Mouse (Mus musculus) heart, embryonic 11.5 days (tissue): Measurements from ENCODE around the gene Art4. TPM values are rescaled to one million over a fixed set of nuclear protein-coding genes. Genes with fewer than 3 reads are reported as not detected.

Source experiments
- ATAC-seq: fragments of 200-750 bp; cut with Nextera tagmentation; replicated peaks from 2 replicates; pipeline ENCODE4 v1.8.0; 2017; ENCODE audit warnings: moderate library complexity; ENCODE audit not compliant: insufficient number of reproducible peaks, low FRiP score, low TSS enrichment
- H3K27ac ChIP-seq: fragments of 300-500 bp; sonication (generic); 2 replicates; pipeline ENCODE4 v1.5.1; 2014; ENCODE audit warnings: mild to moderate bottlenecking, low read depth, low read length
- H3K27me3 ChIP-seq: fragments of 300-500 bp; sonication (generic); 2 replicates; pipeline ENCODE4 v1.6.1; 2014; ENCODE audit warnings: mild to moderate bottlenecking, low read length, mixed read lengths; ENCODE audit not compliant: control insufficient read depth, insufficient read depth
- H3K36me3 ChIP-seq: fragments of 300-500 bp; sonication (generic); 2 replicates; pipeline ENCODE4 v1.6.1; 2014; ENCODE audit warnings: mild to moderate bottlenecking, low read length, moderate library complexity, mixed read lengths; ENCODE audit not compliant: control insufficient read depth, insufficient read depth
- H3K4me1 ChIP-seq: fragments of 300-500 bp; sonication (generic); 2 replicates; pipeline ENCODE4 v1.6.1; 2014; ENCODE audit warnings: low read length; ENCODE audit not compliant: control insufficient read depth, insufficient read depth
- H3K4me2 ChIP-seq: fragments of 300-500 bp; sonication (generic); 2 replicates; pipeline ENCODE4 v1.6.1; 2014; ENCODE audit warnings: mild to moderate bottlenecking, moderate library complexity
- H3K4me3 ChIP-seq: fragments of 300-500 bp; sonication (generic); 2 replicates; pipeline ENCODE4 v1.5.1; 2014; ENCODE audit warnings: low read depth, low read length
- H3K9ac ChIP-seq: fragments of 300-500 bp; sonication (generic); 2 replicates; pipeline ENCODE4 v1.6.1; 2014; ENCODE audit warnings: mild to moderate bottlenecking, low read depth, low read length, moderate library complexity
- H3K9me3 ChIP-seq: fragments of 300-500 bp; sonication (generic); replicated peaks from 2 replicates; pipeline ENCODE4 v1.6.1; 2016; ENCODE audit warnings: low read length; ENCODE audit not compliant: control insufficient read depth
- WGBS: fragments of 180-500 bp; shearing (Covaris S2); extraction: QIAGEN DNeasy Blood & Tissue Kit; methylation state at CpG from one replicate; pipeline ENCODE4 v1.1.7; 2014; ENCODE audit not compliant: insufficient replicate concordance; 5-methylcytosine and 5-hydroxymethylcytosine counted together
- polyA plus RNA-seq: library from polyadenylated mRNA; unstranded; fragments of >200 nt; fragmentation: Nextera tagmentation; extraction: Ambion mirVana; gene quantifications from 2 replicates; pipeline ENCODE4 v1.2.1, GENCODE M21; 2014

Art4 gene
- polyA plus RNA-seq, 1 experiment from 2014 or later: 13.2 TPM

GRCm38 (mm10) chr6:136883431-136883915 is 25.9 kb upstream of the Art4 start:
- no peak for ATAC-seq
- H3K9ac ChIP-seq: no peak overlapping the region
- no peaks in the 10 kb centered on the region for H3K36me3 ChIP-seq
- 74% methylated on average over 3 of the region's 3 CpGs for WGBS
- H3K4me2 ChIP-seq: no peak overlapping the region
- H3K27me3 ChIP-seq: no peaks in the 10 kb centered on the region
- no peak overlapping the region for H3K27ac ChIP-seq
- no peaks in the 10 kb centered on the region for H3K9me3 ChIP-seq
- no peak overlapping the region for H3K4me3 ChIP-seq
- H3K4me1 ChIP-seq: no peaks in the 10 kb centered on the region

DNA sequence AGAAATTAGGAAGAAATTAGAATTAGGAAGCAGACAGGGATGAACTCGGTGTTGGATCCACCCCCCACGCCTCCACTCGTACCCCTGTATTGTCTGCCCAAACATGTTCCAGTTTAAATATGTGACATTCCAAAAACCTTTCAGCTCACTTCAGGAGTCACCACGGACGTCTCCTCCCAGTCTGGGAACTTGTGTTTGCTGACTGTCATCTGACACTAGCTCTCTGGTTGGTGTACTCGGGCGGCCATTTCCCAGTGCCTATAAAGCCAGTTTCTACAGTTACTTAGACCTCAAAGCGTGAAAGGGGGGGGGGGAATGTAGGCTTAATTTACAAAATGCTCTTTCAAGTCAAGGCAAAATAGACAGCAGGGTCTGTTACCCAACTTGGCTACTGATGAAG is 24.1 kb upstream of the Art4 start:
- Histone ChIP-seq H3K9ac (no peak overlapping the region), H3K9me3 (no peaks in the 10 kb centered on the region), H3K4me3 (no peak overlapping the region), H3K27me3 (no peaks in the 10 kb centered on the region), H3K4me1 (no peaks in the 10 kb centered on the region), H3K4me2 (no peak overlapping the region), H3K27ac (no peak overlapping the region), H3K36me3 (no peaks in the 10 kb centered on the region)
- ATAC-seq: no peak
- 65% methylated on average over 8 of the region's 8 CpGs for WGBS

- 24% methylated on average over 9 of the region's 9 CpGs for WGBS
- no peak within 1 kb of the TSS for H3K27ac ChIP-seq
- H3K4me1 ChIP-seq: peaks cover 9% of the 10 kb centered on the region
- H3K9me3 ChIP-seq: no peaks in the 10 kb centered on the region
- no peaks in the 10 kb centered on the region for H3K27me3 ChIP-seq
- 0 out of 2 replicates have a peak, but pooled peaks have one; percentile 35 for ATAC-seq
- H3K4me2 ChIP-seq: peak within 1 kb of the TSS; percentile 50
- H3K9ac ChIP-seq: peak within 1 kb of the TSS; percentile 64
- peak within 1 kb of the TSS; percentile 28 for H3K4me3 ChIP-seq
- H3K36me3 ChIP-seq: no peaks in the 10 kb centered on the region
Observed at GRCm38 (mm10) chr6:136875670-136876069, 18.1 kb upstream of the Art4 start, which contains the start of gene Mgp. Gene Mgp, minus strand, starts transcription at chr6:136875823.

DNA sequence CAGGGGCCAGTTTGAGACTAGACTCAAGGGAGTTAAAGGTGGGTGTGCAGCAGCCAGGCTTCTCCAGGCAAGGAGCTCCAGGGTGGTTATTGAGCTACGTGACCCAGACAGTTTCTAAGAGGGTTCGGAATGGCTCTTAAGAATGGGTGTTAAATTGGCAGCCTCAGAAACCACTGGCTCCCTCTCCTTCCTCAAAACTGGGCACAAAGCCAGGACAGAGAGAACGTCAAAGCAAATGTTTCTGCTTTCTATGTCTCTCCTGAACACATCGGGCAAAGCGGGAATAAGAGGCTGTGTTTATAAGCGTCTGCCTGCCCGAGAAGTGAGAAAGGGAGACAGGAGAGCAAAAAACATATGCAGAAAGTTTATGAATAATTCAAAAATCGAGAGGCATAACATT is 17.1 kb upstream of the Art4 start:
- WGBS: 43% methylated on average over 8 of the region's 8 CpGs
- Histone ChIP-seq H3K4me2 (peak overlapping the region; percentile 20), H3K4me3 (no peak overlapping the region), H3K36me3 (no peaks in the 10 kb centered on the region), H3K4me1 (peaks cover 9% of the 10 kb centered on the region), H3K27ac (no peak overlapping the region), H3K9me3 (no peaks in the 10 kb centered on the region), H3K27me3 (no peaks in the 10 kb centered on the region), H3K9ac (no peak overlapping the region)
- ATAC-seq: no peak

DNA sequence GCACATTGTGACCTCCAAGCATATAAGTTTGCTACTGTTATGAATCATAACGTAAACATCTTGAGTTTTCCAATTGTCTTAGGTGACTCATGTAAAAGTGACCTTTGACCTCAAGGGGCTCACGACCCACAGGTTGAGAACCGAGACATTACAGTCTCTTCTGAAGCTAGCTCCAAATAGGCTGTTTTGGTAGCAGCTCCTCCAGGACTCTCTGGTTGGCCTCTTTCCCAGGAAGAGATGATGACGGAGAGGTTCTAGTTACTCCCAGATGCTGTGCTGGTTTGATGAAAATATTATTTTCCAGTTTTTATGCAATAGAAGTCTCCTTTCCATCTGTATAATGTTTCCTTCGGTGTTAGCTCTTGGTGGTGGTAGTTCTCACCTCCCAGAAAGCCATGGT is 11.4 kb upstream of the Art4 start:
- WGBS: 78% methylated on average over 5 of the region's 5 CpGs
- H3K27ac ChIP-seq: no peak overlapping the region
- no peaks in the 10 kb centered on the region for H3K4me1 ChIP-seq
- no peak overlapping the region for H3K4me3 ChIP-seq
- H3K36me3 ChIP-seq: no peaks in the 10 kb centered on the region
- H3K4me2 ChIP-seq: no peak overlapping the region
- no peaks in the 10 kb centered on the region for H3K9me3 ChIP-seq
- H3K9ac ChIP-seq: no peak overlapping the region
- no peak for ATAC-seq
- no peaks in the 10 kb centered on the region for H3K27me3 ChIP-seq

GRCm38 (mm10) chr6:136866150-136866549 is 8.6 kb upstream of the Art4 start:
- Histone ChIP-seq H3K27me3 (no peaks in the 10 kb centered on the region), H3K9me3 (no peaks in the 10 kb centered on the region), H3K4me1 (no peaks in the 10 kb centered on the region), H3K4me2 (no peak overlapping the region), H3K4me3 (no peak overlapping the region), H3K27ac (no peak overlapping the region), H3K9ac (no peak overlapping the region), H3K36me3 (no peaks in the 10 kb centered on the region)
- no peak for ATAC-seq
- 68% methylated on average over 4 of the region's 4 CpGs for WGBS

DNA sequence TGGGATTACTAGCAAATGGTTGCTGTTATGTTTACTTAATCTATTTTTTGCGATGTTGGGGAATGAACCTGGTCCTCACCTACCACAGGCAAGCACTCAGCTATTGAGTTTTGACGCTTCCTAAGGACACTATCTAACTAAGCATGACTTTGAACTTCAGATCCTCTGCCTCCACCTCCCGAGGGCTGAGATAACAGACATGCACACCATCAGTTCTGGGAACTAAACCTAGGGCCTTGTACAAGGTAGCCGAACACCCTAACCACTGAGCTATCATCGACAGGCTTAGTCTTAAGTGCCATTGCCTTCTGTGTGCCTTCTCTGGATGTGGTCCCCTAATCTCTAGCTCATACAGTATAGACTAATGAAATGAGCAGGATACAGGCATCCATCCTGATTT is 7.8 kb upstream of the Art4 start:
- Histone ChIP-seq H3K4me2 (no peak overlapping the region), H3K9ac (no peak overlapping the region), H3K27ac (no peak overlapping the region), H3K9me3 (no peaks in the 10 kb centered on the region), H3K4me1 (peaks cover 4% of the 10 kb centered on the region; the same call in 1 of the 2 replicates), H3K27me3 (no peaks in the 10 kb centered on the region), H3K4me3 (no peak overlapping the region), H3K36me3 (no peaks in the 10 kb centered on the region)
- 76% methylated on average over 5 of the region's 5 CpGs for WGBS
- no peak for ATAC-seq

- Histone ChIP-seq H3K4me1 (peaks cover 35% of the 10 kb centered on the region), H3K4me3 (no peak overlapping the region), H3K27me3 (no peaks in the 10 kb centered on the region), H3K27ac (no peak overlapping the region), H3K36me3 (no peaks in the 10 kb centered on the region), H3K9me3 (no peaks in the 10 kb centered on the region), H3K9ac (no peak overlapping the region), H3K4me2 (no peak overlapping the region)
- ATAC-seq: no peak
- WGBS: 43% methylated on average over 9 of the region's 9 CpGs
Observed at GRCm38 (mm10) chr6:136861020-136861419, 3.5 kb upstream of the Art4 start.

- Histone ChIP-seq H3K27me3 (no peaks in the 10 kb centered on the region), H3K4me2 (peak overlapping the region; percentile 57), H3K4me1 (peaks cover 41% of the 10 kb centered on the region), H3K4me3 (peak overlapping the region; percentile 38; the same call in 1 of the 2 replicates), H3K36me3 (no peaks in the 10 kb centered on the region), H3K27ac (peak overlapping the region; percentile 97), H3K9ac (no peak overlapping the region), H3K9me3 (no peaks in the 10 kb centered on the region)
- no peak for ATAC-seq
- WGBS: 38% methylated on average over 8 of the region's 8 CpGs
Observed at GRCm38 (mm10) chr6:136858420-136858819, 887 bp upstream of the Art4 start.
